Mouse (Mus musculus) lung, embryonic 16.5 days (tissue): ENCODE results near the gene Asic2. TPM values are rescaled to one million over a fixed set of nuclear protein-coding genes. Genes with fewer than 3 reads are reported as not detected.
"Not testable (repeated sequence)": the region's sequence is repeated elsewhere in the genome, so short reads cannot be mapped to it uniquely, and the experiment has no call there.

ENCODE experiments used
- ATAC-seq: fragments of 200-750 bp; cut with Nextera tagmentation; 2 replicates; pipeline ENCODE4 v1.8.0; 2017; ENCODE audit warnings: low read depth, mild to moderate bottlenecking, moderate library complexity
- H3K27ac ChIP-seq: fragments of 300-500 bp; sonication (generic); 2 replicates; pipeline ENCODE4 v1.5.1; 2014; ENCODE audit warnings: mild to moderate bottlenecking, control low read depth, low read length
- H3K27me3 ChIP-seq: fragments of 300-500 bp; sonication (generic); 2 replicates; pipeline ENCODE4 v1.6.1; 2014; ENCODE audit warnings: low read depth, low read length, mixed read lengths; ENCODE audit not compliant: control insufficient read depth, insufficient read depth
- H3K36me3 ChIP-seq: fragments of 300-500 bp; sonication (generic); 2 replicates; pipeline ENCODE4 v1.6.1; 2014; ENCODE audit warnings: low read length; ENCODE audit not compliant: control insufficient read depth, insufficient read depth
- H3K4me1 ChIP-seq: fragments of 300-500 bp; sonication (generic); replicated peaks from 2 replicates; pipeline ENCODE4 v1.6.1; 2014; ENCODE audit warnings: low read length, mixed read lengths; ENCODE audit not compliant: control insufficient read depth, insufficient read depth
- H3K4me2 ChIP-seq: fragments of 300-500 bp; sonication (generic); 2 replicates; pipeline ENCODE4 v1.6.1; 2014; ENCODE audit warnings: low read depth, low read length, control low read depth
- H3K4me3 ChIP-seq: fragments of 300-500 bp; sonication (generic); 2 replicates; pipeline ENCODE4 v1.5.1; 2014; ENCODE audit warnings: mild to moderate bottlenecking, low read length, control low read depth
- H3K9ac ChIP-seq: fragments of 300-500 bp; sonication (generic); 2 replicates; pipeline ENCODE4 v1.6.1; 2014; ENCODE audit warnings: low read length, control low read depth
- H3K9me3 ChIP-seq: fragments of 300-500 bp; sonication (generic); 2 replicates; pipeline ENCODE4 v1.6.1; 2016; ENCODE audit warnings: low read length; ENCODE audit not compliant: control insufficient read depth
- WGBS: fragments of 180-500 bp; shearing (Covaris S2); extraction: QIAGEN DNeasy Blood & Tissue Kit; methylation state at CpG from one replicate; pipeline ENCODE4 v1.1.7; 2014; 5-methylcytosine and 5-hydroxymethylcytosine counted together
- polyA plus RNA-seq: library from polyadenylated mRNA; unstranded; fragments of >200 nt; fragmentation: Nextera tagmentation; extraction: Ambion mirVana; gene quantifications from 2 replicates; pipeline ENCODE4 v1.2.1, GENCODE M21; 2015

Gene Asic2
- polyA plus RNA-seq, 1 experiment from 2014 or later, result 0.31 TPM

DNA sequence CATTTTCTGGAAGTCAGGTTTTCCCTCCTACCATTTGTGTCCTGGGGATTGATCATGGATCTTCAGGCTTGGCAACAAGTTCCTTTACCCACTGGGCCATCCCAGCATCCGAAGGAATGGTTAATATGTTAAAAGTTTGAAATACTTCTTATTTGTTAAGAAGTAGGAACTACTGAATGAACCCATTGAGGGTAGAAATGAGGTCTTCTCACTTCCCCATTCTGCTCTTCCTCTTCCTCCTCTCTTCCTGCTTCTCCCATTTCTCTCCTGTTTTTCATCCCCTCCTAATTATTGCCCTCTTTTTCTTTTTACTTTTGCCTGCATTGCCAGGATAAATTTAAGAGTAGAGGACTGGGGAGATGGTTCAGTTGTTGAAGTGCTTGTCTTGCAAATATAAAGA is 696.8 kb downstream of the Asic2 start:
- 84% methylated on average over 1 of the region's 1 CpGs for WGBS

DNA sequence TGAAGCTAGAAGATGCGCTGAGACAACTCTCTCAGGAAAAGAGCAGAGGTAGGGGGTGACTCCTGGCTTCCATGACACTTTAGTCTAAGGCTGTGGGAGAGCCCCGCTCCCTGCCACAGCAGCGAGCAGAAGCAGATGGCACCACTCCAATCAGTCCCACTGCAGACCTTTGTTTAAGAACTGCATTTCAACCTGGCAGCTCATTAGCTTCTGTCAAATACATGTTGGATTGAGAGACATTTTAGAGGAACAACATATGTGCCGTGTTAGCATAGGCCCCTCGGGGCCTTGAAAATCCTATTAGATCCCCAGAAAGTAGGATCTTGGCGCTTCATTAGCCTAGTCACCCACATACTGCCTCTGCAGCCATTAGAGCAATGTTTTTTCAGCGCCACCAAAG is 697.7 kb downstream of the Asic2 start:
- H3K4me2 ChIP-seq, result no peak overlapping the region
- no peaks in the 10 kb centered on the region for H3K36me3 ChIP-seq
- ATAC-seq, result peak; percentile 43; the same call in 1 of the 2 replicates
- H3K9ac ChIP-seq, result no peak overlapping the region
- no peaks in the 10 kb centered on the region for H3K9me3 ChIP-seq
- H3K4me1 ChIP-seq, result 0 out of 2 replicates have a peak, but pooled peaks cover 3% of the 10 kb centered on the region
- no peaks in the 10 kb centered on the region for H3K27me3 ChIP-seq
- H3K4me3 ChIP-seq, result no peak overlapping the region
- WGBS, result 38% methylated on average over 7 of the region's 7 CpGs
- H3K27ac ChIP-seq, result no peak overlapping the region

More for the DNA sequence above, 696.8 kb downstream of the Asic2 start:
- Histone ChIP-seq H3K9me3 (no peaks in the 10 kb centered on the region), H3K4me3 (no peak overlapping the region), H3K9ac (no peak overlapping the region), H3K4me2 (no peak overlapping the region), H3K36me3 (no peaks in the 10 kb centered on the region), H3K27me3 (no peaks in the 10 kb centered on the region), H3K4me1 (0 out of 2 replicates have a peak, but pooled peaks cover 3% of the 10 kb centered on the region), H3K27ac (no peak overlapping the region)
- no peak for ATAC-seq

DNA sequence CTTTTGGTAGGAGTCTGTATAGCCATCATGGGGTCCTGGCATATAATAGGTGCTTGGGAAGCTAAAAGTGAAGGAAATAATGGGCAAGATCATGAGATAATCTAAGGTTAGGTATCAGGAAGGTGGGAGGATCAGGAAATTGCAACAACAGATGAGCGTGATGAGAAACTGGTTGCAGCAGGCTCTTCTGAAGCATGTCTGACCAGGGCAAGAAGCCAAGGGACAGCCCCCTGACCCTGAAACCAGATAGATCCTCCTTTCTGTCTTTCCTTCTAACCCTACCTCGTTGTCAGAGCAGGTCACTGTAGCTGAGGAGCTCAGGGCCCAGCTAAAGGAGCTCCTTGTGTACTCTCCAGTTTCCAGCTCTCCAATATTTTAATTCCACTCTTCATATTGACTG is 704.5 kb downstream of the Asic2 start:
- Histone ChIP-seq H3K4me2 (no peak overlapping the region), H3K27ac (no peak overlapping the region), H3K9ac (no peak overlapping the region), H3K4me1 (no peaks in the 10 kb centered on the region), H3K9me3 (no peaks in the 10 kb centered on the region; the same call in 1 of the 2 replicates), H3K4me3 (no peak overlapping the region), H3K36me3 (no peaks in the 10 kb centered on the region), H3K27me3 (no peaks in the 10 kb centered on the region)
- ATAC-seq, result no peak
- WGBS, result 54% methylated on average over 2 of the region's 2 CpGs

DNA sequence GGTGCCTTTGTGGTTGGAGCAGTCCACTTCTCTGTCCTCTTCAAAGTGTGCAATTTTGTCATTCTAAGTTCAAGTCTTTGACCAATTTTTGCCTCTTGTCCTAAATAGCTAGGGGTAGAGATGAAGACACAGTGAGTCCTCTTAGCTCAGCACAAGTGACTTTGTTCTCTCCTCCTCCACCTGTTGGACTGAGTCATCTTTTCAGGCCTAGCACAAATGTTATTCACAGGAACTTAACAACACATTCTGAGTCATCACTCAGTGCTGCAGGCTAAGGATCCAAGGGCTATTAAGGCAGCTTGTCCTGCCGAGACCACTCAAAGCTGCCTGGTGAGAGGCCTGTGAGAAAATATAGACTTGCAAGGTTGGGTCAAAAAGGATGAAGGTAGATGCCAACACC is 705.1 kb downstream of the Asic2 start:
- WGBS, result 80% methylated on average over 1 of the region's 1 CpGs

DNA sequence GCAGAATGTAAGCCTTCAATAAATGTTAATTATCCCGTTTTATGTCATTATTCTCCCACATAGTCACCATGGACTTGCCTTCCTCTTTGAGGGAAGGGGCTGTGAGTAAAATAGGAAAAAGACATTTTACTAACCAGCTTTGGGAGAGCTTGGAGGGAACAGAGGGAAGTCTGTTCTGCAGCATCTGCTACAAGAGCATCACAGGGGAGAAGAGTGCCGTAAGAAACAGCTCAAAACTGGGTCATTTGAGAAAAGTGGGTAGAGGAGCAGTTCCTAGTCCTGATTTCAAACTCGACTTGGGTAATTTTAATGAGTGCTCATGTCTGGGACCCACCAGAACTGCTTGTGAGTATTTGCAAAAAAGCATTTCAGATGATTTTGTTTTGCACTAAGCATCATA is 707.0 kb downstream of the Asic2 start:
- Histone ChIP-seq H3K27me3 (no peaks in the 10 kb centered on the region), H3K4me1 (no peaks in the 10 kb centered on the region), H3K9ac (no peak overlapping the region), H3K4me2 (no peak overlapping the region), H3K4me3 (no peak overlapping the region), H3K36me3 (no peaks in the 10 kb centered on the region), H3K27ac (no peak overlapping the region), H3K9me3 (no peaks in the 10 kb centered on the region; the same call in 1 of the 2 replicates)
- no peak for ATAC-seq
- WGBS, result 73% methylated on average over 3 of the region's 3 CpGs

More for the DNA sequence above, 705.1 kb downstream of the Asic2 start:
- Histone ChIP-seq H3K9me3 (no peaks in the 10 kb centered on the region; the same call in 1 of the 2 replicates), H3K36me3 (no peaks in the 10 kb centered on the region), H3K4me1 (no peaks in the 10 kb centered on the region), H3K4me2 (no peak overlapping the region), H3K27ac (no peak overlapping the region), H3K4me3 (no peak overlapping the region), H3K27me3 (no peaks in the 10 kb centered on the region), H3K9ac (no peak overlapping the region)
- ATAC-seq, result no peak

DNA sequence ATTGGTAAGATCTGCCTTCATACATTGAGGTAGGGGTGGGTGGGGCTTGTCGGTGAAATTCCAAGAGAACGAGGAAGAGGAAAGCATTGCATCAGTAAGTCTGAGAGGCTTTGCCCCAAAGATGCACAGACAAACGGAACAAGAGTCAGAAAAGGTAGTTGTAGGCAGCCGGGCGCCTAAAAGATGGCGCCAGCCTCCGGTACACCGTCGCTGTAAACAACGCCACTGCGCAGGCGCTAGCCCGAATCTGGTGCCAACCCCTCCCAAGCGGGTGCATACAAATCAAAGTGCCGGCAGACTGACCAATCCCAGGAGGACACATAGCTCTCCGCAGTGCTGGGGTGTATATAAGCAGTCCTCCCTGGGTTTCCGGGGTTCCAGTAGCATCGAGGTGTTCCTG is 727.1 kb downstream of the Asic2 start:
- not testable (repeated sequence) for H3K4me3 ChIP-seq, H3K4me2 ChIP-seq, H3K4me1 ChIP-seq, ATAC-seq, H3K27ac ChIP-seq, H3K9me3 ChIP-seq, H3K36me3 ChIP-seq, H3K9ac ChIP-seq, H3K27me3 ChIP-seq
- 94% methylated on average over 18 of the region's 18 CpGs for WGBS

DNA sequence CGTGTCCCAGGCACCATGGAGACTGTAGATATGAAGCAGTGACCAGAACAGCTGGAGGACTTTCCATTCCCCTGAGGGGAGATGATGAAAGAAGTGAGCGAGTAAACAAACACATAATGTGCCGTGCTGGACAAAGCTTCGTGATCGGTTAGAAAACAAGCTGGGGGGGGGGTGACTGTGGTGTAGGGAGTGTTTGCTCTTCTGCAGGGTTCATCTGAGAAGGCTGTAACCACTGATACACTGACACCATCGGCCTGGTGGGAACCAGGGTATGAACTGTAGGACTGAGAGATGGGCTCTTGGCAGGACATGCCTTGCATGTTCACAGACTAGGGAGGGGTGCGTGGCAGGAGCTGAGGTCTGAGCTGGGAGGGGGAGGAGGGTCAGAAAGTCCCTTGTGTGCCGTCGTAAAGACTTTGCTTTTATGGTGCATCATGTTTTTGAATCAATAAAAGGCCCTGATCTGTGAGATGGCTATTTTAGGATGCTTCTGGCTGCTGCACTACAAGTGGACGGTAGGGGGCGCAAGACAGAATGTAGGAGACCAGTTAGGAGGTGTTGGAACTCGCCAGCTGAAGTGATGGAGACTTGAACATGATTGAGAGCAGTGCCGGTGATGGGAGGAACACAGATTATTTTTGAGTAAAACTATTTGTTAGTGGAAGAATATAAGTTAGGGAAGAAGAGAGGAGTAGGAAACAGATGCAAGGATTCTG is 728.1 kb downstream of the Asic2 start:
- no peaks in the 10 kb centered on the region for H3K36me3 ChIP-seq
- 30% methylated on average over 13 of the region's 13 CpGs for WGBS
- H3K27me3 ChIP-seq, result no peaks in the 10 kb centered on the region
- no peaks in the 10 kb centered on the region for H3K9me3 ChIP-seq
- H3K4me1 ChIP-seq, result no peaks in the 10 kb centered on the region; the same call in 1 of the 2 replicates
- no peak overlapping the region for H3K4me3 ChIP-seq
- no peak overlapping the region for H3K4me2 ChIP-seq
- H3K9ac ChIP-seq, result no peak overlapping the region
- no peak overlapping the region for H3K27ac ChIP-seq
- ATAC-seq, result peak; percentile 88

DNA sequence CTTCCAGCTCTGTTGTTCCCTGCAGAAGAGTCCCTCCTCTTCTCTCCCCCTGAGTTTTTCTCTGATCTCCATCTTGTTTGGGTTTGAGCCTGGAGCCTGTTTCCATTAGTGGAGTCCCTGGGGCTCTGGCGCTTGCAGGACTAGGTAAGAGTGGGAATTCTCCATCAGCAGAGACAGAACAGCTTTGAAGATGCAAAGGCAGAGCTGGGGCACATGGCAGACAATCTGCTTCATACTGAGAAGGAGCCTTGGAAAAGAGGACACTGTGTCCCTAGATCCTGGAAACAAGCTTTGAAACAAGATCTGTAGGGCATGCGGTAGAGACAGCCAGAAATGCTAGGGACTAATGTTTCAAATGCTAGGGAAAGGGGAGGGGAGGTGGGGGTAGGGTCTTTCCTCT is 729.2 kb downstream of the Asic2 start:
- Histone ChIP-seq H3K9ac (no peak overlapping the region), H3K27me3 (no peaks in the 10 kb centered on the region), H3K4me3 (no peak overlapping the region), H3K4me2 (no peak overlapping the region), H3K36me3 (no peaks in the 10 kb centered on the region), H3K4me1 (no peaks in the 10 kb centered on the region; the same call in 1 of the 2 replicates), H3K27ac (no peak overlapping the region), H3K9me3 (no peaks in the 10 kb centered on the region)
- no peak for ATAC-seq
- 59% methylated on average over 2 of the region's 2 CpGs for WGBS

DNA sequence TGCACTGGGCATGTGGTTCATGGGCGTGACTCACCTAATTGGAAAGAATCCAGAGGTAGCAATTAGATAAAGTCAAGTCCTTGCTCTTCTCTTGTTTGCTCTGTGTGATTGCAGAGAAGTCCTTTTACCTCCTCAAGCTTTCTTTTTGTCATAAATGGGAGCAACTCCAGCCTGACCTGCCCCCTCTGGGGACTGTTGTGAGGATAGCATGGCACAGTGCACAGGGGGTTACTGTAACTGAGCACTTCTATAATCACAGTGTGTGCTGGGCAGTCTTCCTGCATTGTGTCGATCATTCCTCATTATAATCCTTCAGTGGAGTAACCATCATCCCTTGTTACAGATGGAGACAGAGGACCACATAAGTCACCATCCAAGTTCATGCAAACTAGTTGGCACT is 732.2 kb downstream of the Asic2 start:
- H3K9ac ChIP-seq, result no peak overlapping the region
- H3K27ac ChIP-seq, result no peak overlapping the region
- WGBS, result 73% methylated on average over 2 of the region's 2 CpGs
- H3K4me1 ChIP-seq, result no peaks in the 10 kb centered on the region; the same call in 1 of the 2 replicates
- no peaks in the 10 kb centered on the region for H3K27me3 ChIP-seq
- no peaks in the 10 kb centered on the region for H3K36me3 ChIP-seq
- H3K9me3 ChIP-seq, result no peaks in the 10 kb centered on the region
- ATAC-seq, result no peak
- no peak overlapping the region for H3K4me3 ChIP-seq
- H3K4me2 ChIP-seq, result no peak overlapping the region
